Mouse (Mus musculus): Measurements from ENCODE around the gene Nufip1. TPM values are rescaled to one million over a fixed set of nuclear protein-coding genes. Genes with fewer than 3 reads are reported as not detected.
A peak's percentile ranks its signal among the peaks of the same experiment; 100 is the strongest.

The Nufip1 gene
- polyA plus RNA-seq, 1 experiment from 2014 or later, result 14.2 TPM

DNA sequence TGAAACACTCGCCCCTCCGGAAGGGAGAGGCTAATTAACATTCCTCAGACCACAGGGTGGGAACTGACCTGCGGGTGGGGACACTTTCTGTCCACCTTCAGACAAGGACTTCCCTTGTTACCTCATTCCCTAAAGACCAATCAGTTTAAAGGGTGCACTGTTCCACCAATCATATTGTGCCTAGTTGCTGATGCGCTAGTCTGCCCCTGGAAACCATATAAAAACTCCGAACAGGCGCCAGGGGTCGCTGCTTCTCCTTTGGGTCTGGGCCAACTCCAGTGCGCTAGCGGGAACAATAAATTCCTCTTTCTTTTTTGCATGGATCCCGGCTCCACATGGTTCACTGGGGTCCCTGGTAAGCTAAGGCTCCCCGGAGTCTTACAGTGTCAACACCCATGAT, 29.2 kb upstream of the Nufip1 start:
- peaks cover 7% of the 10 kb centered on the region for H3K4me1 ChIP-seq (ENCODE audit: control insufficient read depth, insufficient read depth, low read length)
- H3K4me3 ChIP-seq (replicated peaks; ENCODE audit: low read depth, low read length), result no peak overlapping the region
- no peak overlapping the region for H3K9ac ChIP-seq (replicated peaks; ENCODE audit: low read length)
- H3K9me3 ChIP-seq (ENCODE audit: control insufficient read depth, low read length), result no peaks in the 10 kb centered on the region
- WGBS, result 72% methylated on average over 11 of the region's 11 CpGs
- H3K4me2 ChIP-seq (ENCODE audit: low read length), result no peak overlapping the region
- ATAC-seq (ENCODE audit: low FRiP score, low TSS enrichment) (no peak), DNase-seq (no peak)
- H3K27ac ChIP-seq (replicated peaks; ENCODE audit: low read depth, low read length), result no peak overlapping the region
- 0 out of 2 replicates have a peak, but pooled peaks cover 2% of the 10 kb centered on the region for H3K36me3 ChIP-seq (ENCODE audit: control insufficient read depth, insufficient read depth, low read length)
- H3K27me3 ChIP-seq (ENCODE audit: control insufficient read depth, insufficient read depth, low read length), result no peaks in the 10 kb centered on the region

DNA sequence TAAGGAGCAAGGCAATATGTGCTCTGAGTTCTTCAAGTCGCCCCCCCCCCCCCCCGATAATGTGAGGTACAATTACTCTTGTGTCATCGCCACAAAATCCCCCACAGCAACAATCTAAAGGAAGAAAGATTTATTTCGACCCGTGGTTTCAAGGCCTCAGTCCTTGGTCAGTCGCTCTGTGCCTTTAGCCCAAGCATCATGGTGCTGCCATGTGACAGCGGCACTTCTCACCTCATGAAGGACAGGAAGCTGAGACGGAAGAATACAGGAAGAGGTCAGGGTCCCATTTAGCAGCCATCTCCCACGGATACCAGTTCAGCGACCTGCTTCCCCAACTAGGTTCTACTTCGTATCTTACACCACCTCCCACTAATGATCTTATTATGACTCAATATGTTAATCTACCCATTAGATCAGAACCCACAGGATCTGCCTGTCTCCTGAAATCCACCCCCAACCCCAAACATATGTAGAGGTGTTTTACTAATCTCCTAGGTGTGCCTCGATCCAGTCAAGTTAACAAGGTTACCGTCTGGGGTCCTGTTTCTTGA, 28.5 kb upstream of the Nufip1 start:
- Histone ChIP-seq H3K9ac (replicated peaks; ENCODE audit: low read length) (no peak overlapping the region), H3K27ac (replicated peaks; ENCODE audit: low read depth, low read length) (no peak overlapping the region), H3K4me3 (replicated peaks; ENCODE audit: low read depth, low read length) (no peak overlapping the region), H3K4me1 (ENCODE audit: control insufficient read depth, insufficient read depth, low read length) (no peaks in the 10 kb centered on the region), H3K36me3 (ENCODE audit: control insufficient read depth, insufficient read depth, low read length) (peaks cover 3% of the 10 kb centered on the region; the same call in 1 of the 2 replicates), H3K4me2 (ENCODE audit: low read length) (no peak overlapping the region), H3K27me3 (ENCODE audit: control insufficient read depth, insufficient read depth, low read length) (no peaks in the 10 kb centered on the region), H3K9me3 (ENCODE audit: control insufficient read depth, low read length) (no peaks in the 10 kb centered on the region)
- DNase-seq (no peak), ATAC-seq (ENCODE audit: low FRiP score, low TSS enrichment) (no peak)
- WGBS, result 88% methylated on average over 13 of the region's 13 CpGs

DNA sequence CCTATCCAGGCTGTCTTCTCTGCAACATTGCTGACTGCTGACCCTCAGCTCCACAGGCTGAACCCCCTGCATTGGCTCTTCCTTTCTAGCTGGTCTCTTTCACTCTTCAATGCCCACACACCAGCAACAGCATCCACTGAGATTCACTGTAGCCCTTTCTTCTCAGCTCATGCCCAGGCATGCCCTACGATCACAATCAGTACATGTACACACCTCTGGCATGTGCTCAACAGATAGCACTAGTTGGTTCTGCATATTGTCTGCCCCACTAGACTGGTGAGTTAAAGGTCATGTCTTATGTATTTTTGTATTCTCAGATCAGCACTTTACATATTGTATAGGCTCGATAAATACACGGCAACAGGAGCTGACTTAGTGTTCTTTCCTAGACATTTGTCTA, 26.5 kb upstream of the Nufip1 start:
- no peaks in the 10 kb centered on the region for H3K9me3 ChIP-seq (ENCODE audit: control insufficient read depth, low read length)
- no peaks in the 10 kb centered on the region for H3K4me1 ChIP-seq (ENCODE audit: control insufficient read depth, insufficient read depth, low read length)
- WGBS, result 87% methylated on average over 3 of the region's 3 CpGs
- ATAC-seq (ENCODE audit: low FRiP score, low TSS enrichment) (no peak), DNase-seq (no peak)
- no peak overlapping the region for H3K4me2 ChIP-seq (ENCODE audit: low read length)
- H3K27ac ChIP-seq (replicated peaks; ENCODE audit: low read depth, low read length), result no peak overlapping the region
- peaks cover 10% of the 10 kb centered on the region; the same call in 1 of the 2 replicates for H3K36me3 ChIP-seq (ENCODE audit: control insufficient read depth, insufficient read depth, low read length)
- H3K27me3 ChIP-seq (ENCODE audit: control insufficient read depth, insufficient read depth, low read length), result no peaks in the 10 kb centered on the region
- H3K9ac ChIP-seq (replicated peaks; ENCODE audit: low read length), result no peak overlapping the region
- H3K4me3 ChIP-seq (replicated peaks; ENCODE audit: low read depth, low read length), result no peak overlapping the region

DNA sequence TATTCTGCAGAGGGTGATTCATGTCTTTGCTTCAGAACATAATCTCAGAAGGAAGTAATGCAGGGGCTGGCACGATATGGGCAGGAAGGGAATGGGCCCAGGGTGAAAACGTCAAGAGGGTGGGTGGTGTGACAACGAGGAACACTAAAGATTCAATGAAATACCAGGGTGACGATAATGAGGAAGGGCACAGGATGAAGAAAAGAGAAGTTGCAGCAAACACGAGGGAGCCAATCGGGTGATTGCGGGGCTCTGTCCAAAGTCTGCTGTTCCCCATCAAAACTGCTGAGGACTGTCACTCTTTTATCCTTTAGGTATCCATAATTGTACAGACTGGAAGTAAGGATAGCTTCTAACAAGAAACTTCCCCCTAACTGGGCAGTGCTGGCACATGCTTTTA, 13.4 kb upstream of the Nufip1 start:
- no peaks in the 10 kb centered on the region for H3K9me3 ChIP-seq (ENCODE audit: control insufficient read depth, low read length)
- H3K4me1 ChIP-seq (ENCODE audit: control insufficient read depth, insufficient read depth, low read length), result no peaks in the 10 kb centered on the region
- ATAC-seq (ENCODE audit: low FRiP score, low TSS enrichment), result no peak
- no peak overlapping the region for H3K4me3 ChIP-seq (replicated peaks; ENCODE audit: low read depth, low read length)
- H3K4me2 ChIP-seq (ENCODE audit: low read length), result no peak overlapping the region
- 94% methylated on average over 7 of the region's 7 CpGs for WGBS
- H3K27ac ChIP-seq (replicated peaks; ENCODE audit: low read depth, low read length), result no peak overlapping the region
- H3K36me3 ChIP-seq (ENCODE audit: control insufficient read depth, insufficient read depth, low read length), result peaks cover 91% of the 10 kb centered on the region
- H3K27me3 ChIP-seq (ENCODE audit: control insufficient read depth, insufficient read depth, low read length), result no peaks in the 10 kb centered on the region
- H3K9ac ChIP-seq (replicated peaks; ENCODE audit: low read length), result no peak overlapping the region
- no peak for DNase-seq

- H3K9ac ChIP-seq (replicated peaks; ENCODE audit: low read length), result no peak overlapping the region
- no peak for DNase-seq
- H3K27ac ChIP-seq (replicated peaks; ENCODE audit: low read depth, low read length), result no peak overlapping the region
- ATAC-seq (ENCODE audit: low FRiP score, low TSS enrichment), result no peak
- H3K27me3 ChIP-seq (ENCODE audit: control insufficient read depth, insufficient read depth, low read length), result no peaks in the 10 kb centered on the region
- H3K36me3 ChIP-seq (ENCODE audit: control insufficient read depth, insufficient read depth, low read length), result peaks cover 88% of the 10 kb centered on the region
- H3K4me2 ChIP-seq (ENCODE audit: low read length), result no peak overlapping the region
- no peaks in the 10 kb centered on the region for H3K9me3 ChIP-seq (ENCODE audit: control insufficient read depth, low read length)
- H3K4me3 ChIP-seq (replicated peaks; ENCODE audit: low read depth, low read length), result no peak overlapping the region
- WGBS, result 94% methylated on average over 5 of the region's 5 CpGs
- no peaks in the 10 kb centered on the region for H3K4me1 ChIP-seq (ENCODE audit: control insufficient read depth, insufficient read depth, low read length)
Measured at GRCm38 (mm10) chr14:76097815-76098214, 12.9 kb upstream of the Nufip1 start.

GRCm38 (mm10) chr14:76099543-76099942, 11.1 kb upstream of the Nufip1 start:
- Histone ChIP-seq H3K36me3 (ENCODE audit: control insufficient read depth, insufficient read depth, low read length) (peaks cover 86% of the 10 kb centered on the region), H3K9ac (replicated peaks; ENCODE audit: low read length) (no peak overlapping the region), H3K4me2 (ENCODE audit: low read length) (no peak overlapping the region), H3K9me3 (ENCODE audit: control insufficient read depth, low read length) (no peaks in the 10 kb centered on the region), H3K27me3 (ENCODE audit: control insufficient read depth, insufficient read depth, low read length) (no peaks in the 10 kb centered on the region), H3K4me3 (replicated peaks; ENCODE audit: low read depth, low read length) (no peak overlapping the region), H3K4me1 (ENCODE audit: control insufficient read depth, insufficient read depth, low read length) (no peaks in the 10 kb centered on the region), H3K27ac (replicated peaks; ENCODE audit: low read depth, low read length) (no peak overlapping the region)
- 95% methylated on average over 9 of the region's 9 CpGs for WGBS
- ATAC-seq (ENCODE audit: low FRiP score, low TSS enrichment) (no peak), DNase-seq (no peak)

- Histone ChIP-seq H3K4me2 (ENCODE audit: low read length) (no peak overlapping the region), H3K4me1 (ENCODE audit: control insufficient read depth, insufficient read depth, low read length) (peaks cover 4% of the 10 kb centered on the region; the same call in 1 of the 2 replicates), H3K9ac (replicated peaks; ENCODE audit: low read length) (no peak overlapping the region), H3K27me3 (ENCODE audit: control insufficient read depth, insufficient read depth, low read length) (no peaks in the 10 kb centered on the region), H3K9me3 (ENCODE audit: control insufficient read depth, low read length) (no peaks in the 10 kb centered on the region), H3K4me3 (replicated peaks; ENCODE audit: low read depth, low read length) (no peak overlapping the region), H3K27ac (replicated peaks; ENCODE audit: low read depth, low read length) (no peak overlapping the region), H3K36me3 (ENCODE audit: control insufficient read depth, insufficient read depth, low read length) (peaks cover 64% of the 10 kb centered on the region)
- WGBS, result 92% methylated on average over 5 of the region's 5 CpGs
- DNase-seq (no peak), ATAC-seq (ENCODE audit: low FRiP score, low TSS enrichment) (no peak)
Measured at GRCm38 (mm10) chr14:76115744-76116143, 5.1 kb downstream of the Nufip1 start.

DNA sequence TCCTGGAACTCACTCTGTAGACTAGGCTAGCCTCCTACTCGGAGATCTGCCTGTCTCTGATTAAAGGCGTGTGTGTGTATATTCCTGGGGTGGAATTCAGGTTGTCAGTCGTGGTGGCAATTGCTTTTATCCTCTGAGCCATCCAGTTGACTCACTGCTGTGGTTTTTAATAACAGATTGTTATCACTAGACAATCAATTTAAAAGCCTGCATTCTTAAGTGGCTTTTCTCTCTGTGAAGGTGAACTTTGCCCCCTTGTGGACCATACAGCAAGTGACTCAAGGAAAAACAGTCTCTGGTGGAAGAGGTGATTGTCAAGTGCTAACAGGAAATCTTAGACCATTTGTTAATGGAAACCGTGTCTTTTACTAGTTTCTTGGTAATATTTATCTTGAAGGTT, 8.3 kb downstream of the Nufip1 start:
- peak; percentile 25 for DNase-seq
- WGBS, result 75% methylated on average over 4 of the region's 4 CpGs
- no peaks in the 10 kb centered on the region for H3K9me3 ChIP-seq (ENCODE audit: control insufficient read depth, low read length)
- no peak for ATAC-seq (ENCODE audit: low FRiP score, low TSS enrichment)
- H3K4me1 ChIP-seq (ENCODE audit: control insufficient read depth, insufficient read depth, low read length), result no peaks in the 10 kb centered on the region
- no peak overlapping the region for H3K4me2 ChIP-seq (ENCODE audit: low read length)
- no peak overlapping the region for H3K4me3 ChIP-seq (replicated peaks; ENCODE audit: low read depth, low read length)
- peaks cover 75% of the 10 kb centered on the region for H3K36me3 ChIP-seq (ENCODE audit: control insufficient read depth, insufficient read depth, low read length)
- no peaks in the 10 kb centered on the region for H3K27me3 ChIP-seq (ENCODE audit: control insufficient read depth, insufficient read depth, low read length)
- H3K27ac ChIP-seq (replicated peaks; ENCODE audit: low read depth, low read length), result no peak overlapping the region
- no peak overlapping the region for H3K9ac ChIP-seq (replicated peaks; ENCODE audit: low read length)

DNA sequence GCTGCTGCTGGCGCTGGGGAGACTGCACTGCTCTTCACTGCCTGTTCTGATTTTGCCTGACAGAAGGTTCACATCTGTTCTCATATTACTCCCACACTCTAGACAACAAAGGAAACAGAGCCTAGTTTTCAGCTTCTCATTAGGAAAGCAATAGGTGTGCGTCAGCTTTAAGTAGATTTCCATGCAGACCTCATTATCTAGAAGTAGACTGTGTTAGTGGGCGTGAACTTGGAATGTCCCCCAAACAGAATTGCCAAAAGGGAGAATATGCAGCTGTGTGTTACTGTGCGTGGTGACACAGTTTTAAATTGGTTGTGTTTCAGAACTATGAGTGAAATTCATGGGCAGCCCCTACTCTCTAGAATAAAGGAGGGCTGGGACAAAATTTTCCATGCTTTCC, 9.8 kb downstream of the Nufip1 start:
- H3K4me2 ChIP-seq (ENCODE audit: low read length), result no peak overlapping the region
- H3K27me3 ChIP-seq (ENCODE audit: control insufficient read depth, insufficient read depth, low read length), result no peaks in the 10 kb centered on the region
- ATAC-seq (ENCODE audit: low FRiP score, low TSS enrichment) (no peak), DNase-seq (no peak)
- H3K4me1 ChIP-seq (ENCODE audit: control insufficient read depth, insufficient read depth, low read length), result no peaks in the 10 kb centered on the region
- H3K4me3 ChIP-seq (replicated peaks; ENCODE audit: low read depth, low read length), result no peak overlapping the region
- H3K9ac ChIP-seq (replicated peaks; ENCODE audit: low read length), result no peak overlapping the region
- H3K9me3 ChIP-seq (ENCODE audit: control insufficient read depth, low read length), result no peaks in the 10 kb centered on the region
- 90% methylated on average over 4 of the region's 4 CpGs for WGBS
- peaks cover 71% of the 10 kb centered on the region for H3K36me3 ChIP-seq (ENCODE audit: control insufficient read depth, insufficient read depth, low read length)
- H3K27ac ChIP-seq (replicated peaks; ENCODE audit: low read depth, low read length), result no peak overlapping the region

Data from midbrain, embryonic 14.5 days (tissue).